Mouse (Mus musculus): ENCODE data around the gene Ccdc14.

DNA sequence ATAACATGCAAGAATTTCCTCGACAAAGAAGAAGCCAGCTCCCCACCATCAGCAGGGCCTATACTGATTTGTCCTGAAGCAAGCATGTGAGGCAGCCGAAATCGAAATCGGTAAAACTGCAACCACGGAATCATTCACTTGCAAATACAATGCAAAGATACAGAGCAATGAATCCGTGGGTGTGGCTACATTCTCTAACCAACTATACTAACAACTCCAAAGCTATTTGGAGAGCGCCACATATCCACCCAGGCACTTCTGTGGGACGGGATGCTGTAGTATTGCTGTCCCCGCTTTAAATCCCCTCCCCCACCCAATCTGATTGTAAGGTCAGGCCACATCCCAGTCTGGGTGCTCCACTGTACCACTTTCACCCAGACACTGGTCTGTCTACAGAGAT is 22.1 kb upstream of the Ccdc14 start:
- TF ChIP-seq CTCF (IDR thresholded peaks at IDR 0.05; ENCODE audit: control insufficient read depth, insufficient read depth, insufficient replicate concordance, low read depth, low read length) (no peak), POLR2A (IDR thresholded peaks at IDR 0.05; ENCODE audit: control insufficient read depth, low read depth, low read length) (no peak)

All from testis, adult 2 months (tissue).